Mouse (Mus musculus) hindbrain, embryonic 14.5 days (tissue): ENCODE results near the gene Rgs7bp. TPM values are rescaled to one million over a fixed set of nuclear protein-coding genes. Genes with fewer than 3 reads are reported as not detected.
A peak's percentile ranks its signal among the peaks of the same experiment; 100 is the strongest.
"Not testable (repeated sequence)": the region's sequence is repeated elsewhere in the genome, so short reads cannot be mapped to it uniquely, and the experiment has no call there.

ENCODE experiments used
- ATAC-seq: fragments of 200-750 bp; cut with Nextera tagmentation; 2 replicates; pipeline ENCODE4 v1.8.0; 2017; ENCODE audit warnings: moderate number of reproducible peaks, mild to moderate bottlenecking, moderate TSS enrichment, moderate library complexity; ENCODE audit not compliant: low FRiP score
- DNase-seq: peaks from one replicate; pipeline ENCODE4 v3.0.0-alpha.2; 2015; ENCODE audit warnings: low spot score
- H3K27ac ChIP-seq: fragments of 300-500 bp; sonication (generic); 2 replicates; pipeline ENCODE4 v1.5.1; 2014; ENCODE audit warnings: mild to moderate bottlenecking, moderate library complexity
- H3K27me3 ChIP-seq: fragments of 300-500 bp; sonication (generic); 2 replicates; pipeline ENCODE4 v1.6.1; 2014; ENCODE audit warnings: mild to moderate bottlenecking, low read length, mixed read lengths; ENCODE audit not compliant: control insufficient read depth, insufficient read depth
- H3K36me3 ChIP-seq: fragments of 300-500 bp; sonication (generic); replicated peaks from 2 replicates; pipeline ENCODE4 v1.6.1; 2014; ENCODE audit not compliant: control insufficient read depth, insufficient read depth
- H3K4me1 ChIP-seq: fragments of 300-500 bp; sonication (generic); replicated peaks from 2 replicates; pipeline ENCODE4 v1.6.1; 2014; ENCODE audit warnings: antibody characterized with exemption, low read length, mixed read lengths; ENCODE audit not compliant: control insufficient read depth, insufficient read depth
- H3K4me2 ChIP-seq: fragments of 300-500 bp; sonication (generic); replicated peaks from 2 replicates; pipeline ENCODE4 v1.6.1; 2014; ENCODE audit warnings: mild to moderate bottlenecking, moderate library complexity
- H3K4me3 ChIP-seq: fragments of 300-500 bp; sonication (generic); replicated peaks from 2 replicates; pipeline ENCODE4 v1.5.1; 2014; ENCODE audit warnings: mild to moderate bottlenecking, low read length
- H3K9ac ChIP-seq: fragments of 300-500 bp; sonication (generic); 2 replicates; pipeline ENCODE4 v1.6.1; 2014
- H3K9me3 ChIP-seq: fragments of 300-500 bp; sonication (generic); 2 replicates; pipeline ENCODE4 v1.6.1; 2016; ENCODE audit warnings: low read length; ENCODE audit not compliant: control insufficient read depth
- WGBS: fragments of 180-500 bp; shearing (Covaris S2); extraction: QIAGEN DNeasy Blood & Tissue Kit; methylation state at CpG from one replicate; pipeline ENCODE4 v1.1.7; 2014; 5-methylcytosine and 5-hydroxymethylcytosine counted together
- polyA plus RNA-seq: library from polyadenylated mRNA; unstranded; fragments of >200 nt; fragmentation: Nextera tagmentation; extraction: Ambion mirVana; gene quantifications from 2 replicates; pipeline ENCODE4 v1.2.1, GENCODE M21; 2014

Rgs7bp gene
- polyA plus RNA-seq, 1 experiment from 2014 or later: 7.0 TPM

- WGBS: 85% methylated on average over 6 of the region's 6 CpGs
- Histone ChIP-seq H3K9ac (no peak overlapping the region), H3K4me2 (no peak overlapping the region), H3K9me3 (no peaks in the 10 kb centered on the region), H3K4me3 (no peak overlapping the region), H3K27ac (peak overlapping the region; percentile 28; the same call in 1 of the 2 replicates), H3K27me3 (no peaks in the 10 kb centered on the region), H3K4me1 (peaks cover 5% of the 10 kb centered on the region; the same call in 1 of the 2 replicates), H3K36me3 (no peaks in the 10 kb centered on the region)
- ATAC-seq (no peak), DNase-seq (no peak)
Measured at GRCm38 (mm10) chr13:104931635-104932532, 122.8 kb downstream of the Rgs7bp start.

- Histone ChIP-seq H3K4me2 (no peak overlapping the region), H3K9me3 (no peaks in the 10 kb centered on the region), H3K27ac (peak overlapping the region; percentile 28; the same call in 1 of the 2 replicates), H3K27me3 (no peaks in the 10 kb centered on the region), H3K36me3 (no peaks in the 10 kb centered on the region), H3K4me3 (no peak overlapping the region), H3K9ac (no peak overlapping the region), H3K4me1 (peaks cover 4% of the 10 kb centered on the region; the same call in 1 of the 2 replicates)
- 60% methylated on average over 3 of the region's 3 CpGs for WGBS
- peak; percentile 72; the same call in 1 of the 2 replicates for ATAC-seq
- no peak for DNase-seq
Measured at GRCm38 (mm10) chr13:104930814-104931213, 123.9 kb downstream of the Rgs7bp start.

GRCm38 (mm10) chr13:104918663-104919062 lies 136.1 kb downstream of the Rgs7bp start:
- Histone ChIP-seq H3K9me3 (no peaks in the 10 kb centered on the region), H3K27me3 (no peaks in the 10 kb centered on the region), H3K4me3 (no peak overlapping the region), H3K4me1 (no peaks in the 10 kb centered on the region), H3K27ac (no peak overlapping the region), H3K36me3 (no peaks in the 10 kb centered on the region), H3K4me2 (no peak overlapping the region), H3K9ac (no peak overlapping the region)
- ATAC-seq (no peak), DNase-seq (no peak)
- WGBS: 83% methylated on average over 16 of the region's 16 CpGs

GRCm38 (mm10) chr13:104916771-104917170 lies 138.0 kb downstream of the Rgs7bp start:
- not testable (repeated sequence) for H3K27me3 ChIP-seq, H3K9ac ChIP-seq, ATAC-seq, H3K4me2 ChIP-seq, H3K4me1 ChIP-seq, H3K27ac ChIP-seq, DNase-seq, H3K9me3 ChIP-seq, H3K4me3 ChIP-seq, H3K36me3 ChIP-seq
- WGBS: 65% methylated on average over 6 of the region's 6 CpGs

- H3K36me3 ChIP-seq: no peaks in the 10 kb centered on the region
- H3K4me3 ChIP-seq: no peak overlapping the region
- H3K9ac ChIP-seq: no peak overlapping the region
- WGBS: 81% methylated on average over 2 of the region's 2 CpGs
- ATAC-seq (no peak), DNase-seq (no peak)
- no peaks in the 10 kb centered on the region for H3K4me1 ChIP-seq
- 0 out of 2 replicates have a peak overlapping the region, but pooled peaks have one; percentile 9 for H3K27ac ChIP-seq
- H3K4me2 ChIP-seq: no peak overlapping the region
- no peaks in the 10 kb centered on the region for H3K9me3 ChIP-seq
- H3K27me3 ChIP-seq: no peaks in the 10 kb centered on the region
Measured at GRCm38 (mm10) chr13:104916106-104916505, 138.6 kb downstream of the Rgs7bp start.

GRCm38 (mm10) chr13:104914288-104914895 lies 140.3 kb downstream of the Rgs7bp start:
- peak; percentile 71; the same call in 1 of the 2 replicates for ATAC-seq
- Histone ChIP-seq H3K36me3 (no peaks in the 10 kb centered on the region), H3K4me1 (no peaks in the 10 kb centered on the region), H3K9me3 (no peaks in the 10 kb centered on the region), H3K4me2 (peak overlapping the region; percentile 40), H3K4me3 (peak overlapping the region; percentile 11; the same call in 1 of the 2 replicates), H3K9ac (no peak overlapping the region), H3K27ac (peak overlapping the region; percentile 33), H3K27me3 (no peaks in the 10 kb centered on the region)
- 66% methylated on average over 17 of the region's 17 CpGs for WGBS
- no peak for DNase-seq

GRCm38 (mm10) chr13:104911626-104912025 lies 143.1 kb downstream of the Rgs7bp start:
- not testable (repeated sequence) for ATAC-seq, H3K9ac ChIP-seq, H3K4me1 ChIP-seq, H3K9me3 ChIP-seq, H3K27me3 ChIP-seq, H3K4me3 ChIP-seq, H3K36me3 ChIP-seq, DNase-seq, H3K27ac ChIP-seq, H3K4me2 ChIP-seq
- WGBS: 39% methylated on average over 5 of the region's 5 CpGs

GRCm38 (mm10) chr13:104911006-104911405 lies 143.7 kb downstream of the Rgs7bp start:
- H3K9me3 ChIP-seq, H3K4me2 ChIP-seq, H3K27ac ChIP-seq, H3K27me3 ChIP-seq, ATAC-seq, H3K4me1 ChIP-seq, H3K4me3 ChIP-seq, H3K9ac ChIP-seq, DNase-seq, H3K36me3 ChIP-seq: not testable (repeated sequence)
- 92% methylated on average over 1 of the region's 1 CpGs for WGBS

- Histone ChIP-seq H3K27me3 (no peaks in the 10 kb centered on the region), H3K27ac (no peak overlapping the region), H3K9ac (no peak overlapping the region), H3K36me3 (no peaks in the 10 kb centered on the region), H3K4me2 (no peak overlapping the region), H3K4me3 (no peak overlapping the region), H3K4me1 (no peaks in the 10 kb centered on the region), H3K9me3 (no peaks in the 10 kb centered on the region)
- DNase-seq: no peak
- 51% methylated on average over 7 of the region's 7 CpGs for WGBS
- ATAC-seq: no peak
Measured at GRCm38 (mm10) chr13:104908691-104909090, 146.0 kb downstream of the Rgs7bp start.
